Mouse (Mus musculus) kidney, adult 2 months (tissue): ENCODE results near the gene Zfp553.

Source experiments
- CTCF ChIP-seq: fragments of 200-500 bp; conservative IDR thresholded peaks from 2 replicates; pipeline ENCODE4 v1.5.1; 2011; ENCODE audit warnings: low read depth, mild to moderate bottlenecking, control low read depth, low read length, moderate library complexity, mixed read lengths; ENCODE audit not compliant: insufficient read depth, insufficient read length
- POLR2A ChIP-seq: fragments of 200-500 bp; IDR thresholded peaks from one replicate; pipeline ENCODE4 v1.6.1; 2011; ENCODE audit warnings: low read depth, low read length, control low read depth

GRCm38 (mm10) chr7:127223515-127224478, 9.1 kb upstream of the Zfp553 start:
- TF ChIP-seq CTCF (no peak), POLR2A (no peak)
